Mouse (Mus musculus): ENCODE data around the gene Wdr5.

DNA sequence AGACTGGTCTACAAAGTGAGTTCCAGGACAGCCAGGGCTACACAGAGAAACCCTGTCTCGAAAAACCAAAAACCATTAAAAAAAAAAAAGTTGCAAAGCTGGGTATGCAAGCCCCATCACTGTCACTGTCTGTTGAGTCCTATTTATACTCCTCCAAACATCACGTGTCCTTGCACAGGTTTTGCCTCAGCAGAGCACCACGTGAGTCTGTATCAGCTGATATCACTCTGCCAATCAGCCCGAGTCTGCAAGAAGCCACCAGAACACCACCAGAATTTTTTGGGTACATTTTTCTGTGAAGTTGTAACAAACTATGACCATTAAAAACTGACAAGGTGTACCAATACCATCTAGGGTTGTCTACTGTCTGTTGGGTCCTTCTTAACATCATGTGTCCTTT lies 63.6 kb downstream of the Wdr5 start:
- TF ChIP-seq POLR2A (IDR thresholded peaks at IDR 0.05; ENCODE audit: low read depth, low read length) (no peak), CTCF (IDR thresholded peaks at IDR 0.05; ENCODE audit: extremely low read depth, insufficient read length, insufficient replicate concordance, low read depth, low read length) (no peak)
